Mouse (Mus musculus): ENCODE results near the gene Ndfip2. TPM values are rescaled to one million over a fixed set of nuclear protein-coding genes. Genes with fewer than 3 reads are reported as not detected.
A peak's percentile ranks its signal among the peaks of the same experiment; 100 is the strongest.

The Ndfip2 gene
- polyA plus RNA-seq, 1 experiment from 2014 or later, result 35.3 TPM

DNA sequence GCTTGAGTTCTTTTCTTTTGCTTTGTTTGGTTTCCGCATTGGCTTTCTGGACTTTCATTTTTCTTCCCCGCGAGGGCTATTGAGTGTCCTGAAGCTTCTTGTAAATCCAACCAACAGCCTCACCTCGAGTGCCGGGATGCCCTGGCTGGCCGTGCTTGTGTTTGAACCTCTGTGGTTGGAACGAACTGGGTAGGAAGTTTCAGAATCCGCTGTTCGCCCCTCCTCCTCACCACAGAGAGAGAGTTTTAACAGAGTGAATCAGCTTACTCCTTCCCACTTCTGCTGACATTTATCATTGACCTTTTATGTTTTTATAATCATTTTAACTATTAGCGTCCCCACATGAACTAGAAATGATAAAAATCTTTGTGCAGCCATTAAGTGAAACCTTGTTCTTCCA is 18.3 kb upstream of the Ndfip2 start:
- H3K4me1 ChIP-seq (replicated peaks; ENCODE audit: control insufficient read depth, insufficient read depth, low read length), result no peaks in the 10 kb centered on the region
- H3K4me2 ChIP-seq, result no peak overlapping the region
- DNase-seq (ENCODE audit: low spot score) (no peak), ATAC-seq (replicated peaks; ENCODE audit: low FRiP score) (no peak)
- no peak overlapping the region for H3K4me3 ChIP-seq (ENCODE audit: low read depth, low read length)
- no peaks in the 10 kb centered on the region for H3K9me3 ChIP-seq (ENCODE audit: control insufficient read depth, low read length)
- 69% methylated on average over 10 of the region's 10 CpGs for WGBS
- H3K9ac ChIP-seq (ENCODE audit: low read depth, low read length), result no peak overlapping the region
- no peaks in the 10 kb centered on the region for H3K36me3 ChIP-seq (ENCODE audit: control insufficient read depth, insufficient read depth, low read length)
- no peak overlapping the region for H3K27ac ChIP-seq (ENCODE audit: low read depth, low read length)
- no peaks in the 10 kb centered on the region for H3K27me3 ChIP-seq (replicated peaks; ENCODE audit: control insufficient read depth, insufficient read depth, low read length)

DNA sequence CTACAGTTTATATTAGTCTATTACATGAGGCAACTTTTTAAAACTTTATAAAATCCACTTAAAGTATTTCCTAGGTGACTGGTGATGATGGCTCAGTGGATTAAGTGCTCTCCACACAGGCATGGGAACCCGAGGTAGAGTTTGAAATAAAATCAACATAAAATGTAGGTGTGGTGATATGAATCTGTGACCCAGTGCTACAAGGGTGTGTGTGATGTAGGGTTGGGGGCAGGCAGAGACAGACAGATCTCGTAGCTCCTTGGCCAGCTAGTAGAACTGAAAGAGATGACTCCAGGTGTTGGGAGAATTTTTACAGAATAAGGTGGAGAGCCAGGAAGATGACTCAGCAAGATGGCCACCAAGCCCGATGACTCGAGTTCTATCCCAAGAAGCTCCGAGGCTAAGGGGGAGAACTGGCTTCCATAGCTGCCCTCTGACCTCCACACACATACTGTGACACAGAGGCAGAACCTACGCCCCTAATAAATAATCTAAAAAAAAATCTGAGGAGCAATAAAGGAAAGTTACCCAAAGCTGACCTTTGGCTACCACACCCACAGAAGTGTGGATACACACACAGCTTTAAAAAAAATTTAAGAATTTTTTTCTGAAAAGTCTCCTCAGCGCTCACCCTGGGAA is 14.4 kb upstream of the Ndfip2 start:
- Histone ChIP-seq H3K27ac (ENCODE audit: low read depth, low read length) (no peak overlapping the region), H3K4me2 (no peak overlapping the region), H3K9ac (ENCODE audit: low read depth, low read length) (no peak overlapping the region), H3K36me3 (ENCODE audit: control insufficient read depth, insufficient read depth, low read length) (no peaks in the 10 kb centered on the region), H3K4me3 (ENCODE audit: low read depth, low read length) (no peak overlapping the region), H3K4me1 (replicated peaks; ENCODE audit: control insufficient read depth, insufficient read depth, low read length) (no peaks in the 10 kb centered on the region), H3K27me3 (replicated peaks; ENCODE audit: control insufficient read depth, insufficient read depth, low read length) (no peaks in the 10 kb centered on the region), H3K9me3 (ENCODE audit: control insufficient read depth, low read length) (no peaks in the 10 kb centered on the region)
- 78% methylated on average over 7 of the region's 7 CpGs for WGBS
- no peak for ATAC-seq (replicated peaks; ENCODE audit: low FRiP score)
- no peak for DNase-seq (ENCODE audit: low spot score)

DNA sequence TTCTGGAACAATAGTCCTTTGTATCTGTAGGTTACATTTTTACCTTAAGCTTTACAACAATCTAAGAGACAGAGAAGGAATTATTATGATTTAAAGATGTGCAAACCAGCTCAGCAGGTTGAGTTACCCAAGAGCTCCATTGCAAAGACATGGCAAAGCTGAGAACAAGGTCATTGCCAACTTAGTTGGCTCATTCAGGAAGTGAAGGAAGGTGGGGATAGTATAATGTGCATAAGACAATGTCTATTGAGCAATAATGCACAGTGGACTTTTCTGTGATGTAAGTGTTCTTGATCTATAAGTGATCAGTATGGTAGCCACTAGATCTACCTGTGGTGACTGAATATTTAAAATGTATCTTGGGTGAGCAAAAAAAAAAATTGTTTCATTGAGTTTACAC is 7.3 kb upstream of the Ndfip2 start:
- Histone ChIP-seq H3K9ac (ENCODE audit: low read depth, low read length) (no peak overlapping the region), H3K4me2 (no peak overlapping the region), H3K4me3 (ENCODE audit: low read depth, low read length) (no peak overlapping the region), H3K36me3 (ENCODE audit: control insufficient read depth, insufficient read depth, low read length) (no peaks in the 10 kb centered on the region), H3K9me3 (ENCODE audit: control insufficient read depth, low read length) (no peaks in the 10 kb centered on the region), H3K4me1 (replicated peaks; ENCODE audit: control insufficient read depth, insufficient read depth, low read length) (no peaks in the 10 kb centered on the region), H3K27me3 (replicated peaks; ENCODE audit: control insufficient read depth, insufficient read depth, low read length) (no peaks in the 10 kb centered on the region), H3K27ac (ENCODE audit: low read depth, low read length) (no peak overlapping the region)
- DNase-seq (ENCODE audit: low spot score) (no peak), ATAC-seq (replicated peaks; ENCODE audit: low FRiP score) (no peak)

DNA sequence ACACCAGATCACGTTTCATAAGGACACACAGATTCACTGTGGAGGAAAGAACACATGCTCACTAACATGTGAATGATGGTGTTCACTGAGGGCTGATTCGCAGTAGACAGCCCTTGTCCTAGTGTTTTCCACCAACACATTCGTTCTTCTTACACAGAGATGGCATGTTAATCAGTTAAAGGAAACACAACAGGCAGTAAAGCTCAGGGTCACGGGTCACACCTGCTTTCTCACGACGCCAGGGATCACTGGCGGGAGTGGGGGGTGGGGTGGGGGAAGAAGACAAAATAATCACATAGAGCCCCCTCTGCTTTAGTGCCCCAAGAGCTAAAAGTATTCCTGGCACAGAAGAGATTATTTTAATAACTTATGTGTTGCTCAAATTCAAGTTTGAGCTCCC is 5.1 kb upstream of the Ndfip2 start:
- no peaks in the 10 kb centered on the region for H3K9me3 ChIP-seq (ENCODE audit: control insufficient read depth, low read length)
- ATAC-seq (replicated peaks; ENCODE audit: low FRiP score) (no peak), DNase-seq (ENCODE audit: low spot score) (no peak)
- H3K9ac ChIP-seq (ENCODE audit: low read depth, low read length), result no peak overlapping the region
- H3K27ac ChIP-seq (ENCODE audit: low read depth, low read length), result no peak overlapping the region
- WGBS, result 52% methylated on average over 7 of the region's 7 CpGs
- no peak overlapping the region for H3K4me3 ChIP-seq (ENCODE audit: low read depth, low read length)
- H3K36me3 ChIP-seq (ENCODE audit: control insufficient read depth, insufficient read depth, low read length), result no peaks in the 10 kb centered on the region
- no peaks in the 10 kb centered on the region for H3K4me1 ChIP-seq (replicated peaks; ENCODE audit: control insufficient read depth, insufficient read depth, low read length)
- H3K27me3 ChIP-seq (replicated peaks; ENCODE audit: control insufficient read depth, insufficient read depth, low read length), result no peaks in the 10 kb centered on the region
- no peak overlapping the region for H3K4me2 ChIP-seq

DNA sequence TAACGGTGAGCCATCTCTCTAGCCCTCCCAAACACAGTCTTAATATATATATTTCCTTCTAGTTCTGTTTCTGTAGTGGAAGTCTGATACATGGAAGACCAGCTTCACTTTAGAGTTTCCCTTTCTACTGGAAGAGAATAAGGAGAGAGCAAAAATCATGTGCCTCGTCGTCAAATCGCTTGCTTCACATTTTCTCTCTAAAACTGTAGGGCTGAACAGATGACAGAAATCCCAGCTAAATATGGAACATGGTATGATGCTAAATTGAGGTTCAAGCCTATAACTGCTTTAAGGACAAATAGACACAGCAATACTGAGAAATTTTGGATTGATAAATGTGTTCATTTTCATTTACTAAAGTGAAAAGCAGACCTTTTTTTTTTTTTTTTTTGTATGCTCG is 4.0 kb upstream of the Ndfip2 start:
- no peaks in the 10 kb centered on the region; the same call in 1 of the 2 replicates for H3K4me1 ChIP-seq (replicated peaks; ENCODE audit: control insufficient read depth, insufficient read depth, low read length)
- no peak overlapping the region for H3K27ac ChIP-seq (ENCODE audit: low read depth, low read length)
- H3K9ac ChIP-seq (ENCODE audit: low read depth, low read length), result no peak overlapping the region
- DNase-seq (ENCODE audit: low spot score) (no peak), ATAC-seq (replicated peaks; ENCODE audit: low FRiP score) (no peak)
- no peak overlapping the region for H3K4me3 ChIP-seq (ENCODE audit: low read depth, low read length)
- no peaks in the 10 kb centered on the region for H3K36me3 ChIP-seq (ENCODE audit: control insufficient read depth, insufficient read depth, low read length)
- no peaks in the 10 kb centered on the region for H3K27me3 ChIP-seq (replicated peaks; ENCODE audit: control insufficient read depth, insufficient read depth, low read length)
- no peaks in the 10 kb centered on the region for H3K9me3 ChIP-seq (ENCODE audit: control insufficient read depth, low read length)
- H3K4me2 ChIP-seq, result no peak overlapping the region
- WGBS, result 85% methylated on average over 5 of the region's 5 CpGs

DNA sequence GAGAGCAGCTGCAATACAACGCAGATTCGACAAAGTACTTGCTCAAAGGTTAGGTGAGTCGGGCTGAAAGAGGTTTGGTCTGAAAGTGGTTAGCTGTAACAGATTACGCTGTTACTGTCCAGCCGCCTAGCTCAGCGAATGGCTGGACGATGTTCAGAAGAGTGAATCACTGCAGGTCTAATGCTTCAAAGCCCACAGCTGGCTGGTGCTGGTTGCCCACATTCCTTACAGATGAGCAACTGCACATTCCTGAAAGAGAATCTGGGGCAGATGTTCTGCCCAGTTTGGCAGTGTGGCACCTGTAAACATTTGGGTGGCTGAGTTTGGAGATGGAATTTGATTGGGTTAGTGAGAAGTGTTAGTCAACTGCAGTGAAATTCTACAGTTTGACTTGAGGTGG is 2.8 kb upstream of the Ndfip2 start:
- 76% methylated on average over 7 of the region's 7 CpGs for WGBS
- Histone ChIP-seq H3K27ac (ENCODE audit: low read depth, low read length) (no peak overlapping the region), H3K36me3 (ENCODE audit: control insufficient read depth, insufficient read depth, low read length) (no peaks in the 10 kb centered on the region), H3K4me3 (ENCODE audit: low read depth, low read length) (no peak overlapping the region), H3K4me1 (replicated peaks; ENCODE audit: control insufficient read depth, insufficient read depth, low read length) (no peaks in the 10 kb centered on the region; the same call in 1 of the 2 replicates), H3K4me2 (no peak overlapping the region), H3K27me3 (replicated peaks; ENCODE audit: control insufficient read depth, insufficient read depth, low read length) (no peaks in the 10 kb centered on the region), H3K9me3 (ENCODE audit: control insufficient read depth, low read length) (no peaks in the 10 kb centered on the region), H3K9ac (ENCODE audit: low read depth, low read length) (no peak overlapping the region)
- no peak for DNase-seq (ENCODE audit: low spot score)
- no peak for ATAC-seq (replicated peaks; ENCODE audit: low FRiP score)

DNA sequence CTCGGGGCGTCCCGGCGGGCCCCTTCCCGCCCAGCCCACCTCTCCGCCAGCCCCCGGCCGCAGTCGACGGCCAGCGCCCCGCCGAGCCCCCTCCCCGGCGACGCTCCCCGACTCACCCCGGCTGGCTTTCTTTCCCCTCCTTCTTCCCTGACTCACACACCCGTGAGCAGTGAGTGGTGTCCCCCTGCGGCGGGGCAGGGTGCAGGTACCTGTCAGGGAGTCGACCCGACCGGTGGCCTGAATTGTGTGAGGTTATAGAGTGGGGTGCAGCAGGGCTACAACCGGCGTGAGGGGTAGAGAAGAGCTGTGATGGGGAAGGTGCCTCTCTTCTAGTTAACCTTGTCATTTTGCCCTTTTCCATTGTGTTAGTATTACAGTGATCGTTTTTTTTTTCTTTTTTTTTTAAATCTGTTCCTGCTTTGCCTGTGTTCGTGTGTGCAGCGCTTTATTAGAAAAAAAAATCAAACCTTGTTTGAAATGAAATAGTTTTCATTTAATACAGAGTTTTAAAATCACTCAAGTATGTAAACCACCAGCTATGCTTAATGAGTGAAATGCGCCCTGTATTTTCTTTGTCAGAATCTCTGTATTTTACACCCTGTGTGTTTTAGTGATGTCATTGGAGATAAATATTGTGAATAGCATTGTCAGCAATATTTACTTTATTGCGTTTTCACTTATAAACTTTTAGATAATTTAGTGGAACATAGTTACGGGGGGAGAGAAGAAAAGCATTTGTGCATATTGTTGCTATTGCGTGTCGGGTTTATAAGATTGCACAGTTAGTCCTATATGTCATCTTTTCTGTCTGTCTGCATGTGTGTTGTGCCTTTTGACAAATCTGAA is 885 bp downstream of the Ndfip2 start:
- H3K27me3 ChIP-seq (replicated peaks; ENCODE audit: control insufficient read depth, insufficient read depth, low read length), result no peaks in the 10 kb centered on the region
- no peaks in the 10 kb centered on the region for H3K9me3 ChIP-seq (ENCODE audit: control insufficient read depth, low read length)
- H3K9ac ChIP-seq (ENCODE audit: low read depth, low read length), result peak overlapping the region; percentile 81
- peak overlapping the region; percentile 83 for H3K4me2 ChIP-seq
- H3K4me3 ChIP-seq (ENCODE audit: low read depth, low read length), result peak overlapping the region; percentile 72
- H3K27ac ChIP-seq (ENCODE audit: low read depth, low read length), result peak overlapping the region; percentile 82
- H3K4me1 ChIP-seq (replicated peaks; ENCODE audit: control insufficient read depth, insufficient read depth, low read length), result no peaks in the 10 kb centered on the region; the same call in 1 of the 2 replicates
- no peaks in the 10 kb centered on the region for H3K36me3 ChIP-seq (ENCODE audit: control insufficient read depth, insufficient read depth, low read length)
- DNase-seq (ENCODE audit: low spot score) (peak; percentile 64), ATAC-seq (replicated peaks; ENCODE audit: low FRiP score) (peak; percentile 66)
- 13% methylated on average over 25 of the region's 34 CpGs for WGBS

DNA sequence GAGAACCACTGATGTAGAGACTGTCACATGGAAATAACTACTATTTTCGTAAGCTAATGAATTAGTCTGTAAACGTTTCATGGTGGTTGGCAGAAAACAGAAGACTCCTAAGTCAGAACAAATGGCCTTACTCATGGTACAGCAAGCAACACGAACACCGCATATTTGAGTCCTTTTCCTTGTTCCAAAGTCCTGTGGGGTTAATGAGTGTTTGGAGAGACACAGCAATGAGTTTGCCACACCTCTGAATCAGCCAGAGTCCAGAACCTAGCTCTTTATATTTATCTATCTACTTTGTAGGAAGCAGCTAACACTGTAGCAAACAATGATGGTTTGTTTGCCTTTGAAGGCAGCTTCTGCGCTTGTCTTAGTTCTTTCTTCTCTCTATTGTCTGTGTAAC is 4.5 kb downstream of the Ndfip2 start:
- H3K27me3 ChIP-seq (replicated peaks; ENCODE audit: control insufficient read depth, insufficient read depth, low read length), result no peaks in the 10 kb centered on the region
- H3K4me1 ChIP-seq (replicated peaks; ENCODE audit: control insufficient read depth, insufficient read depth, low read length), result no peaks in the 10 kb centered on the region; the same call in 1 of the 2 replicates
- no peak overlapping the region for H3K9ac ChIP-seq (ENCODE audit: low read depth, low read length)
- no peak overlapping the region for H3K4me2 ChIP-seq
- H3K9me3 ChIP-seq (ENCODE audit: control insufficient read depth, low read length), result no peaks in the 10 kb centered on the region
- no peak overlapping the region for H3K4me3 ChIP-seq (ENCODE audit: low read depth, low read length)
- ATAC-seq (replicated peaks; ENCODE audit: low FRiP score), result no peak
- DNase-seq (ENCODE audit: low spot score), result no peak
- 67% methylated on average over 5 of the region's 5 CpGs for WGBS
- no peaks in the 10 kb centered on the region for H3K36me3 ChIP-seq (ENCODE audit: control insufficient read depth, insufficient read depth, low read length)
- no peak overlapping the region for H3K27ac ChIP-seq (ENCODE audit: low read depth, low read length)

DNA sequence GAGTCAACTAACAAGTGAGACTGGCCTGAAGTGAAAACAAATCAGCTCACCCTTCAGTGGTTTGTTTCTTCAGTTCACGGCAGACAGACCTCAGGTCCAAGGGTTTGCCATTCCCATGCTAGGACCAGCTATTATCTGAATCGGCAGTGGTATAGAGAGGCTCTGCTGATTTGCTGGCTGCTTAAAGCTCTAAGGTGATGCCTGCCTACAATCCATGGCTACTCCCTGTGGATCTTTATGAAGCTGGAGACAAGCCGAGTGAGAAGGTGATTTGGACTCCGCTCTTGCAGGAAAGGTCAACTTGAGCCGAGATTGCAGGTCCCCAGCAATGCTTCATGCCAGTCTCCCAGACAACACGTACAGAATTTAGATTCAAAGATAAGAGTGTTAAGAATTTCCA is 8.7 kb downstream of the Ndfip2 start:
- Histone ChIP-seq H3K4me3 (ENCODE audit: low read depth, low read length) (no peak overlapping the region), H3K9ac (ENCODE audit: low read depth, low read length) (no peak overlapping the region), H3K36me3 (ENCODE audit: control insufficient read depth, insufficient read depth, low read length) (no peaks in the 10 kb centered on the region), H3K4me1 (replicated peaks; ENCODE audit: control insufficient read depth, insufficient read depth, low read length) (peaks cover 4% of the 10 kb centered on the region; the same call in 1 of the 2 replicates), H3K27me3 (replicated peaks; ENCODE audit: control insufficient read depth, insufficient read depth, low read length) (no peaks in the 10 kb centered on the region), H3K9me3 (ENCODE audit: control insufficient read depth, low read length) (no peaks in the 10 kb centered on the region), H3K4me2 (no peak overlapping the region), H3K27ac (ENCODE audit: low read depth, low read length) (no peak overlapping the region)
- ATAC-seq (replicated peaks; ENCODE audit: low FRiP score) (no peak), DNase-seq (ENCODE audit: low spot score) (no peak)
- WGBS, result 72% methylated on average over 6 of the region's 6 CpGs
